Mouse (Mus musculus) ovary, postnatal 14 days (tissue): ENCODE measurements around the gene Ube2d1.

Experiments used
- DNase-seq: peaks from one replicate; pipeline ENCODE4 v3.0.0; 2022; ENCODE audit warnings: low spot score

Ube2d1 gene

DNA sequence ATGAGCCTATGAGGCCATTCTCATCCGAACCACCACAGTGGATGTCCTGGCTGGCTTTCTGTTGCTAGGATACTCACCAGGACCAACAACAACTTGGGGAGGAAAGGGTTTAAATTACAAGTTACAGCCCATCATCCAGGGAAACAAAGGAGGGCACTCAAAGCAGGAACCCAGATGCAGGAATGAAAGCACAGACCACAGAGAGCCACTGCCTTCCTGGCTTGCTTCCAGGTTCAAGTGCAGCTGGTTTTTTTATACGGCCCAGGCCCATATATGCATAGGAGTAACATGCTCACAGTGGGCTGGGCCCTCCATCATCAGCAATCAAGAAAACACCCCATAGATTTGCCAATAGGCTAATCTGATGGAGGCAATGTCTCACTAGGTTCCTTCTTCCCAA is 62.4 kb downstream of the Ube2d1 start:
- no peak for DNase-seq

GRCm38 (mm10) chr10:71218228-71218892 is 66.7 kb downstream of the Ube2d1 start:
- DNase-seq, result peak; percentile 84

GRCm38 (mm10) chr10:71215996-71216395 is 69.1 kb downstream of the Ube2d1 start:
- DNase-seq, result no peak
